In the genomic region with DNA sequence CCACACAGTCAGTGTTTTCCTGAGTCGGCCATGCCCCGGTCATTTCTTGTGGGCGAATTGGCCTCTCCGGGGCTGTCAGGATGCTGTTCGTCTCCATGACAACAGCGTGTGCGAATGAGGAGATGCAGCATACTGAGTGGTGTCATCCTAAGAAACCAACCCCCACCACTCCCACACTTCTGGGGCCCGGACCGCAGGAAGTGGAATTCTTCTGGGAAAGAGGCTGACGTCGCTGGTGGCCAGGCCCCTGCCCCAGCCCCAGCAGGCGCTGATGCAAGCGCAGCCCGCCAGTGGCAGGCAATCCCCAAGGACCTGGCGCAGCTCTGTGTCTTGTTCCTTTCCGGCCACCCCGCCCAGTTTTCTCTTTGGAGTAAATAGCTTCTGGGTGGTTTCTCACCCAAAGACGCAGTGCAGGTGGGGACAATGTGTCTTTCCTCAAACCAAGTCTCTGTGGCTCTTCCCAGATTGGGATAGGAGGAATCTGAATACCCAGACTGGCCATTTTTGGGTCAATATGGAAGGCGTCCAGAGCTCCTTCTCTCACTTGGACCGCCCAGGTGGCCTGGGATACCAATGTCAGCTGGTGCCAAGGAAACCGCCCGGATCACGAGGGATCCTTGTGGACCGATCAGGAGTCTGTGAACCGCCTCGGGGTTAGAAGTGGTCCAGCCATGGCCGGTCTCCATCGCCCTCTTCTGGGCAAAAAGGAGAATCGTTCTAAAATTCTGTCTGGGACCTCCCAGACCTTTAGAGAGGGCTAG, we compare ENCODE assay signal across 8 mouse cellular contexts. TPM values are rescaled to one million over a fixed set of nuclear protein-coding genes. Genes with fewer than 3 reads are reported as not detected.
DNase-seq lines count a peak whose midpoint lies in the region; ATAC-seq lines count a peak whose summit lies in the region.

No protein-coding gene starts in this region.

- DNase-seq in spleen, adult 18-20 months = peak; percentile 43 to 53
- DNase-seq in spleen, adult 12 weeks (ENCODE audit: low spot score) = no peak
- DNase-seq in embryonic facial prominence, embryonic 11.5 days (ENCODE audit: low spot score) = peak; percentile 84
- DNase-seq in heart, adult 18-20 months = peak; percentile 88 to 89
- DNase-seq in kidney, adult 11 months = peak; percentile 91
- peak; percentile 82 to 85 for DNase-seq in left cerebral cortex, postnatal 36 days (ENCODE audit: low spot score in 2 of 2)
- peak; percentile 82 for DNase-seq in midbrain, embryonic 10.5 days (ENCODE audit: low spot score)
- peak; percentile 72 to 83 for DNase-seq in right cerebral cortex, postnatal 36 days (ENCODE audit: low spot score in 2 of 2)

- H3K27ac ChIP-seq in embryonic facial prominence, embryonic 11.5 days (replicated peaks; ENCODE audit: low read depth, low read length) = no peak overlapping the region
- peak overlapping the region; percentile 79 for H3K27ac ChIP-seq in midbrain, embryonic 10.5 days (replicated peaks)

- no peaks in the 10 kb centered on the region for H3K4me1 ChIP-seq in embryonic facial prominence, embryonic 11.5 days (ENCODE audit: control insufficient read depth, insufficient read depth, low read length)
- peaks cover 17% of the 10 kb centered on the region for H3K4me1 ChIP-seq in midbrain, embryonic 10.5 days

- no peaks in the 10 kb centered on the region for H3K36me3 ChIP-seq in embryonic facial prominence, embryonic 11.5 days (replicated peaks; ENCODE audit: control insufficient read depth, insufficient read depth, low read depth, low read length)
- no peaks in the 10 kb centered on the region for H3K36me3 ChIP-seq in midbrain, embryonic 10.5 days

- H3K4me3 ChIP-seq in embryonic facial prominence, embryonic 11.5 days (ENCODE audit: low read depth, low read length) = peak overlapping the region; percentile 26
- peak overlapping the region; percentile 59 for H3K4me3 ChIP-seq in midbrain, embryonic 10.5 days

- under 1% methylated on average over 29 of the region's 29 CpGs for WGBS in embryonic facial prominence, embryonic 11.5 days
- under 1% methylated on average over 29 of the region's 29 CpGs for WGBS in midbrain, embryonic 10.5 days

- no peaks in the 10 kb centered on the region for H3K9me3 ChIP-seq in embryonic facial prominence, embryonic 11.5 days (replicated peaks; ENCODE audit: control insufficient read depth, low read length)
- H3K9me3 ChIP-seq in midbrain, embryonic 10.5 days (replicated peaks) = no peaks in the 10 kb centered on the region; the same call in 1 of the 2 replicates

- peak; percentile 91 for ATAC-seq in embryonic facial prominence, embryonic 11.5 days (replicated peaks; ENCODE audit: insufficient number of reproducible peaks, low FRiP score, low TSS enrichment, low read depth)

- H3K4me2 ChIP-seq in embryonic facial prominence, embryonic 11.5 days (ENCODE audit: low read depth, low read length) = peak overlapping the region; percentile 67

- 0 out of 2 replicates have a peak, but pooled peaks cover 2% of the 10 kb centered on the region for H3K27me3 ChIP-seq in embryonic facial prominence, embryonic 11.5 days (ENCODE audit: control insufficient read depth, insufficient read depth, low read length)
- peaks cover 17% of the 10 kb centered on the region for H3K27me3 ChIP-seq in midbrain, embryonic 10.5 days (ENCODE audit: low read depth, poor library complexity, severe bottlenecking)

- 0 out of 2 replicates have a peak overlapping the region, but pooled peaks have one; percentile 7 for H3K9ac ChIP-seq in embryonic facial prominence, embryonic 11.5 days (replicated peaks; ENCODE audit: low read length)

- intact Hi-C loops in left cerebral cortex, postnatal 36 days (cut with DNase I) = loop anchor here (2.0 to 5.0 kb wide), 3 partner anchors 41 to 292 kb away; a partner anchor contains a TSS

RNA-seq across cellular contexts. Expression of a gene that starts 49.2 kb away (rescaled TPM):
- polyA plus RNA-seq in embryonic facial prominence, embryonic 11.5 days (2014; fragmentation: Nextera tagmentation; extraction: Ambion mirVana) = 1.5 and 1.6 TPM in 2 replicates
- 10 to 100 TPM; 25.9 to 33.9 TPM for total RNA-seq in heart, adult 18-20 months (2021)
- total RNA-seq in left cerebral cortex, postnatal 36 days (2021) = 100 to 1,000 TPM in 1 of 2 experiments, 10 to 100 TPM in 1; 94.0 to 104 TPM
- 1.8 and 1.9 TPM in 2 replicates for polyA plus RNA-seq in midbrain, embryonic 10.5 days (2016; fragmentation: Nextera tagmentation; extraction: Ambion mirVana)
